Mouse (Mus musculus): ENCODE results near the gene Cox6b2.
"Not testable (repeated sequence)": the region's sequence is repeated elsewhere in the genome, so short reads cannot be mapped to it uniquely, and the experiment has no call there.

Cox6b2 gene

GRCm38 (mm10) chr7:4752821-4753570 lies at the start of gene Cox6b2:
Cox6b2 (minus strand) TSS chr7:4753094.
- peak; percentile 97 for DNase-seq

GRCm38 (mm10) chr7:4802247-4802646 lies 49.4 kb upstream of the Cox6b2 start:
- DNase-seq, result no peak

- DNase-seq, result peak; percentile 89
These were observed 43.0 kb upstream of the Cox6b2 start for GRCm38 (mm10) chr7:4795767-4796433.

GRCm38 (mm10) chr7:4794631-4795168 lies 41.8 kb upstream of the Cox6b2 start:
- DNase-seq, result no peak

GRCm38 (mm10) chr7:4793674-4794073 lies 40.8 kb upstream of the Cox6b2 start:
- peak; percentile 71 for DNase-seq

- DNase-seq, result not testable (repeated sequence)
These were observed 40.4 kb upstream of the Cox6b2 start for GRCm38 (mm10) chr7:4793248-4793647.

- DNase-seq, result peak; percentile 99
These were observed 39.7 kb upstream of the Cox6b2 start, which contains the start of gene Rpl28 for GRCm38 (mm10) chr7:4792278-4793212. Rpl28 (plus strand) TSS chr7:4792874.

GRCm38 (mm10) chr7:4789436-4789935 lies 36.6 kb upstream of the Cox6b2 start, which contains the start of gene Tmem238:
Tmem238 (minus strand) TSS chr7:4789656.
- DNase-seq, result peak; percentile 96

GRCm38 (mm10) chr7:4788499-4789435 lies 35.9 kb upstream of the Cox6b2 start:
- peak; percentile 96 for DNase-seq

- DNase-seq, result no peak
These were observed 30.9 kb upstream of the Cox6b2 start for GRCm38 (mm10) chr7:4783667-4784268.

GRCm38 (mm10) chr7:4782759-4783158 lies 29.9 kb upstream of the Cox6b2 start, which contains the start of the genes Il11 and Tmem190:
Il11 (minus strand) TSS chr7:4782859.
Tmem190 (plus strand) TSS chr7:4782937.
- DNase-seq, result no peak

- DNase-seq, result no peak
These were observed 29.2 kb upstream of the Cox6b2 start for GRCm38 (mm10) chr7:4782130-4782529.

- no peak for DNase-seq
These were observed 27.0 kb upstream of the Cox6b2 start for GRCm38 (mm10) chr7:4779921-4780320.

GRCm38 (mm10) chr7:4777851-4778637 lies 25.1 kb upstream of the Cox6b2 start:
- DNase-seq, result peak; percentile 88

- peak; percentile 97 for DNase-seq
These were observed 24.3 kb upstream of the Cox6b2 start for GRCm38 (mm10) chr7:4776861-4777830.

GRCm38 (mm10) chr7:4776131-4776530 lies 23.2 kb upstream of the Cox6b2 start:
- DNase-seq, result peak; percentile 73

GRCm38 (mm10) chr7:4771202-4771601 lies 18.3 kb upstream of the Cox6b2 start, which contains the start of gene Fam71e2:
Fam71e2 (minus strand) TSS chr7:4771302.
- DNase-seq, result no peak

- peak; percentile 69 for DNase-seq
These were observed 12.2 kb upstream of the Cox6b2 start for GRCm38 (mm10) chr7:4764946-4765710.

Measured in heart, adult 11 months (tissue).